In the genomic region with DNA sequence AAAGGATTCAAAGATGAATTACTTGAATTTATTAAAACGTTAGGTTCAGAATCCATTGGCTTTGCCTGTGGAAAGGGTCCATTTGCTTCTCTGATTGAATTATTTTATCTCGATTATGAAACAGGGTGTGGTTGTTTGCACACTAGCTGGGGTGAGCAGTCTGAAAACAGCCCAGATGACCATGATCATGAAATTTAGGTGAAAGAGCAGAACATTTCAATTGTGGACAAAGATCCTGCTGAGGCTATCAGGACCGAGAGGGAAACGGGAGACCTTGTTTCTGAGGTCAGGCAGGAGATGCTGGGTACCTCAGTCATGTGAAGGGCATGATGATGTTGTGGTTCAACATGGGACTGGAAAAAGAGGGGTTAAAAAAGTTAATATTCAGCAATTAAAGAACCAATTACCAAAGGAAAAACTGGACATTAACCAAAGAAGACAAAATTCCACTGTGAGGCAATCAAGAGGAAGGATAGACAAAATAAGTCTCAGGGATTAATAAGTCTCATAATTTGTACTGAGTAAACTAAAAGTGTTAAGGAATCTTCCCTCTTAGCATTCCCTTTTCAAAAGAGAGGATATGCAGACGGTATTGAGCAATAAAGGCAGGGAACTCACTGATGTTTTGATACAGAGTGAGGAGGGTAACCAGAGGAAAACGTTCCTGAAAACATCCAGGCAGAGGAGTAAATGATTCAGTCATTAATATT, we compare ENCODE assay signal across 19 mouse cellular contexts. TPM values are rescaled to one million over a fixed set of nuclear protein-coding genes. Genes with fewer than 3 reads are reported as not detected.
DNase-seq lines count a peak whose midpoint lies in the region; ATAC-seq and TF ChIP-seq lines count a peak whose summit lies in the region.
"Had no signal": no experiment of that assay in that cellular context is flagged by ENCODE, and none has a peak within 500 bp of the region (broad histone marks: within the 10 kb centered on the region; RNA-seq: fewer than 3 reads in every experiment).

No protein-coding gene starts in this region.

- H3K4me2 ChIP-seq in embryonic facial prominence, embryonic 13.5 days, result no peak overlapping the region
- no peak overlapping the region for H3K4me2 ChIP-seq in hindbrain, embryonic 15.5 days
- no peak overlapping the region for H3K4me2 ChIP-seq in hindbrain, postnatal 0 days (ENCODE audit: low read depth, low read length)
- 0 out of 2 replicates have a peak overlapping the region, but pooled peaks have one; percentile 10 for H3K4me2 ChIP-seq in midbrain, embryonic 13.5 days (replicated peaks)
- H3K4me2 ChIP-seq in midbrain, embryonic 14.5 days (ENCODE audit: low read length), result no peak overlapping the region
- H3K4me2 ChIP-seq: heart, embryonic 15.5 days; limb, embryonic 13.5 days; neural tube, embryonic 12.5 days; stomach, embryonic 15.5 days had no signal

- no peaks in the 10 kb centered on the region for H3K9me3 ChIP-seq in embryonic facial prominence, embryonic 13.5 days
- no peaks in the 10 kb centered on the region for H3K9me3 ChIP-seq in embryonic facial prominence, embryonic 10.5 days
- no peaks in the 10 kb centered on the region for H3K9me3 ChIP-seq in hindbrain, embryonic 15.5 days
- no peaks in the 10 kb centered on the region for H3K9me3 ChIP-seq in hindbrain, postnatal 0 days (ENCODE audit: low read length)
- H3K9me3 ChIP-seq in midbrain, embryonic 13.5 days, result no peaks in the 10 kb centered on the region
- H3K9me3 ChIP-seq in midbrain, embryonic 14.5 days (ENCODE audit: control insufficient read depth, low read length), result no peaks in the 10 kb centered on the region
- H3K9me3 ChIP-seq: heart, embryonic 15.5 days; limb, embryonic 13.5 days; stomach, embryonic 15.5 days had no signal

- H3K36me3 ChIP-seq in embryonic facial prominence, embryonic 13.5 days, result no peaks in the 10 kb centered on the region
- H3K36me3 ChIP-seq in embryonic facial prominence, embryonic 10.5 days (replicated peaks), result no peaks in the 10 kb centered on the region
- H3K36me3 ChIP-seq in hindbrain, embryonic 15.5 days, result no peaks in the 10 kb centered on the region
- H3K36me3 ChIP-seq in hindbrain, postnatal 0 days (ENCODE audit: insufficient read depth, low read length), result no peaks in the 10 kb centered on the region
- H3K36me3 ChIP-seq in midbrain, embryonic 13.5 days, result no peaks in the 10 kb centered on the region
- H3K36me3 ChIP-seq in midbrain, embryonic 14.5 days (ENCODE audit: control insufficient read depth, insufficient read depth, low read length), result no peaks in the 10 kb centered on the region
- H3K36me3 ChIP-seq: heart, embryonic 15.5 days; limb, embryonic 13.5 days; neural tube, embryonic 12.5 days; stomach, embryonic 15.5 days had no signal

- no peaks in the 10 kb centered on the region for H3K27me3 ChIP-seq in embryonic facial prominence, embryonic 13.5 days
- H3K27me3 ChIP-seq in embryonic facial prominence, embryonic 10.5 days (replicated peaks; ENCODE audit: low read depth, poor library complexity, severe bottlenecking), result no peaks in the 10 kb centered on the region
- no peaks in the 10 kb centered on the region for H3K27me3 ChIP-seq in hindbrain, embryonic 15.5 days
- H3K27me3 ChIP-seq in hindbrain, postnatal 0 days (ENCODE audit: insufficient read depth, low read length), result no peaks in the 10 kb centered on the region
- H3K27me3 ChIP-seq in midbrain, embryonic 13.5 days, result no peaks in the 10 kb centered on the region
- 0 out of 2 replicates have a peak, but pooled peaks cover 2% of the 10 kb centered on the region for H3K27me3 ChIP-seq in midbrain, embryonic 14.5 days (ENCODE audit: control insufficient read depth, insufficient read depth, low read length)
- H3K27me3 ChIP-seq: CH12.LX; heart, embryonic 15.5 days; limb, embryonic 13.5 days; neural tube, embryonic 12.5 days; stomach, embryonic 15.5 days had no signal

- DNase-seq in embryonic facial prominence, embryonic 10.5 days (ENCODE audit: low spot score), result no peak
- DNase-seq in hindbrain, postnatal 0 days (ENCODE audit: low spot score), result no peak
- DNase-seq in midbrain, embryonic 14.5 days, result no peak
- DNase-seq in adrenal gland, adult (ENCODE audit: inconsistent age in 2 of 2, low spot score in 1 of 2), result no peak
- no peak for DNase-seq in lung, postnatal 4 days
- DNase-seq: cerebellum, adult 18-20 months; cerebellum, postnatal 36 days; kidney, adult 18-20 months; kidney, postnatal 14 days; thymus, postnatal 14 days had no signal

- TF ChIP-seq CTCF in hindbrain, postnatal 0 days (IDR thresholded peaks at IDR 0.05; ENCODE audit: low read depth), result no peak

- peaks cover 44% of the 10 kb centered on the region for H3K4me1 ChIP-seq in embryonic facial prominence, embryonic 13.5 days
- H3K4me1 ChIP-seq in embryonic facial prominence, embryonic 10.5 days, result peaks cover 37% of the 10 kb centered on the region
- peaks cover 39% of the 10 kb centered on the region for H3K4me1 ChIP-seq in hindbrain, embryonic 15.5 days (replicated peaks)
- H3K4me1 ChIP-seq in hindbrain, postnatal 0 days (ENCODE audit: insufficient read depth, low read length), result peaks cover 15% of the 10 kb centered on the region; the same call in 1 of the 2 replicates
- H3K4me1 ChIP-seq in midbrain, embryonic 13.5 days (replicated peaks), result peaks cover 47% of the 10 kb centered on the region
- H3K4me1 ChIP-seq in midbrain, embryonic 14.5 days (ENCODE audit: control insufficient read depth, insufficient read depth, low read length), result peaks cover 45% of the 10 kb centered on the region

- H3K9ac ChIP-seq in embryonic facial prominence, embryonic 13.5 days, result no peak overlapping the region
- no peak overlapping the region for H3K9ac ChIP-seq in hindbrain, embryonic 15.5 days
- no peak overlapping the region for H3K9ac ChIP-seq in hindbrain, postnatal 0 days (replicated peaks; ENCODE audit: low read length)
- no peak overlapping the region for H3K9ac ChIP-seq in midbrain, embryonic 13.5 days (replicated peaks)
- H3K9ac ChIP-seq in midbrain, embryonic 14.5 days (replicated peaks; ENCODE audit: low read length), result no peak overlapping the region
- H3K9ac ChIP-seq: heart, embryonic 15.5 days; limb, embryonic 13.5 days; neural tube, embryonic 12.5 days; stomach, embryonic 15.5 days had no signal

- ATAC-seq in embryonic facial prominence, embryonic 13.5 days (ENCODE audit: insufficient number of reproducible peaks, insufficient read depth, low FRiP score, low TSS enrichment, low read depth), result no peak
- no peak for ATAC-seq in hindbrain, embryonic 15.5 days (ENCODE audit: low FRiP score, low read depth)
- ATAC-seq in hindbrain, postnatal 0 days, result no peak
- ATAC-seq in midbrain, embryonic 13.5 days, result no peak
- no peak for ATAC-seq in midbrain, embryonic 14.5 days (ENCODE audit: low FRiP score, low TSS enrichment)

- peak overlapping the region; percentile 72; the same call in 1 of the 2 replicates for H3K27ac ChIP-seq in embryonic facial prominence, embryonic 13.5 days
- H3K27ac ChIP-seq in embryonic facial prominence, embryonic 10.5 days (replicated peaks), result no peak overlapping the region
- H3K27ac ChIP-seq in hindbrain, embryonic 15.5 days (replicated peaks), result 0 out of 2 replicates have a peak overlapping the region, but pooled peaks have one; percentile 21
- H3K27ac ChIP-seq in hindbrain, postnatal 0 days, result no peak overlapping the region
- peak overlapping the region; percentile 26; the same call in 1 of the 2 replicates for H3K27ac ChIP-seq in midbrain, embryonic 13.5 days
- H3K27ac ChIP-seq in midbrain, embryonic 14.5 days (replicated peaks; ENCODE audit: low read depth, low read length), result no peak overlapping the region
- H3K27ac ChIP-seq: heart, embryonic 15.5 days; limb, embryonic 13.5 days; macrophage; neural tube, embryonic 12.5 days; stomach, embryonic 15.5 days had no signal

- 50% methylated on average over 6 of the region's 6 CpGs for WGBS in embryonic facial prominence, embryonic 13.5 days
- 74% methylated on average over 6 of the region's 6 CpGs for WGBS in embryonic facial prominence, embryonic 10.5 days
- 50% methylated on average over 6 of the region's 6 CpGs for WGBS in hindbrain, embryonic 15.5 days
- 44% methylated on average over 6 of the region's 6 CpGs for WGBS in hindbrain, postnatal 0 days
- 51% methylated on average over 6 of the region's 6 CpGs for WGBS in midbrain, embryonic 13.5 days
- WGBS in midbrain, embryonic 14.5 days, result 45% methylated on average over 6 of the region's 6 CpGs

- H3K4me3 ChIP-seq in embryonic facial prominence, embryonic 13.5 days, result no peak overlapping the region
- H3K4me3 ChIP-seq in embryonic facial prominence, embryonic 10.5 days, result no peak overlapping the region
- no peak overlapping the region for H3K4me3 ChIP-seq in hindbrain, embryonic 15.5 days
- H3K4me3 ChIP-seq in hindbrain, postnatal 0 days (ENCODE audit: low read length), result no peak overlapping the region
- no peak overlapping the region for H3K4me3 ChIP-seq in midbrain, embryonic 13.5 days (replicated peaks)
- no peak overlapping the region for H3K4me3 ChIP-seq in midbrain, embryonic 14.5 days (replicated peaks; ENCODE audit: low read depth, low read length)
- H3K4me3 ChIP-seq: heart, embryonic 15.5 days; limb, embryonic 13.5 days; neural tube, embryonic 12.5 days; stomach, embryonic 15.5 days had no signal

RNA-seq across cellular contexts. Expression of a gene that starts 40.6 kb away (rescaled TPM):
- 47.7 and 49.9 TPM in 2 replicates for polyA plus RNA-seq in embryonic facial prominence, embryonic 13.5 days (2015; fragmentation: Nextera tagmentation; extraction: Ambion mirVana)
- 37.2 and 41.6 TPM in 2 replicates for polyA plus RNA-seq in embryonic facial prominence, embryonic 10.5 days (2016; fragmentation: Nextera tagmentation; extraction: Ambion mirVana)
- polyA plus RNA-seq in hindbrain, embryonic 15.5 days (2015; fragmentation: Nextera tagmentation; extraction: Ambion mirVana), result 44.2 and 57.0 TPM in 2 replicates
- 44.4 and 51.6 TPM in 2 replicates for total RNA-seq in hindbrain, postnatal 0 days (2014; rRNA removed)
- polyA plus RNA-seq in hindbrain, postnatal 0 days (2015; fragmentation: Nextera tagmentation; extraction: Ambion mirVana), result 33.5 and 37.6 TPM in 2 replicates
- 84.9 and 91.4 TPM in 2 replicates for polyA plus RNA-seq in midbrain, embryonic 13.5 days (2015; fragmentation: Nextera tagmentation; extraction: Ambion mirVana)
- 114 and 125 TPM in 2 replicates for polyA plus RNA-seq in midbrain, embryonic 14.5 days (2014; fragmentation: Nextera tagmentation; extraction: Ambion mirVana)
- total RNA-seq: CH12.LX had no signal

Comparison
In these comparisons a context has a peak if more than half of its experiments do, and no peak if none do; other contexts are left out.
1. H3K27ac ChIP-seq: peak in embryonic facial prominence, embryonic 13.5 days (single experiment), hindbrain, embryonic 15.5 days (single experiment) and midbrain, embryonic 13.5 days (single experiment); none in embryonic facial prominence, embryonic 10.5 days (single experiment), hindbrain, postnatal 0 days (single experiment) and midbrain, embryonic 14.5 days (single experiment).